Mouse (Mus musculus): Measurements from ENCODE around the gene Fndc10.

GRCm38 (mm10) chr4:155708582-155708981 is 14.4 kb downstream of the Fndc10 start:
- no peak for TF ChIP-seq CTCF (IDR thresholded peaks at IDR 0.05; ENCODE audit: borderline replicate concordance, insufficient read depth, low read length)
- no peak for TF ChIP-seq POLR2A (IDR thresholded peaks at IDR 0.05; ENCODE audit: low read depth, low read length)
